Mouse (Mus musculus) lung, adult 2 months (tissue): ENCODE results near the gene Cfap58. TPM values are rescaled to one million over a fixed set of nuclear protein-coding genes. Genes with fewer than 3 reads are reported as not detected.

Experiments used
- DNase-seq: peaks from one replicate; pipeline ENCODE4 v3.0.0; 2022
- H3K4me1 ChIP-seq: fragments of 200-500 bp; 2 replicates; pipeline ENCODE4 v1.6.1; 2011; ENCODE audit warnings: low read length; ENCODE audit not compliant: control insufficient read depth, insufficient read depth
- H3K4me3 ChIP-seq: fragments of 200-500 bp; replicated peaks from 2 replicates; pipeline ENCODE3; 2011; ENCODE audit warnings: low read depth, mild to moderate bottlenecking, control low read depth, low read length; ENCODE audit errors: extremely low read depth
- CTCF ChIP-seq: fragments of 200-500 bp; IDR thresholded peaks from 2 replicates; pipeline ENCODE4 v1.5.1; 2011; ENCODE audit warnings: mild to moderate bottlenecking, low read length, control low read depth; ENCODE audit not compliant: insufficient read depth
- POLR2A ChIP-seq: fragments of 200-500 bp; IDR thresholded peaks from 2 replicates; pipeline ENCODE4 v1.6.1; 2011; ENCODE audit warnings: low read depth, mild to moderate bottlenecking, control low read depth, low read length, borderline replicate concordance; ENCODE audit errors: extremely low read depth
- WGBS: fragments of 180-500 bp; shearing (Covaris S2); methylation state at CpG from one replicate; pipeline ENCODE4 v1.1.7; 2018; 5-methylcytosine and 5-hydroxymethylcytosine counted together
- polyA plus RNA-seq: library from polyadenylated mRNA; depleted of rRNA; stranded (reverse); fragments of >200 nt; gene quantifications from 2 replicates; pipeline ENCODE4 v1.2.3, GENCODE M21; 2012

Gene Cfap58
- polyA plus RNA-seq, 1 experiment: 0.92 TPM

GRCm38 (mm10) chr19:47917396-47917795 is 20.1 kb upstream of the Cfap58 start:
- H3K4me3 ChIP-seq: peak overlapping the region; percentile 4
- 51% methylated on average over 4 of the region's 4 CpGs for WGBS

GRCm38 (mm10) chr19:47918016-47918415 is 19.5 kb upstream of the Cfap58 start:
- TF ChIP-seq POLR2A: no peak
- TF ChIP-seq CTCF: no peak
- 20% methylated on average over 9 of the region's 9 CpGs for WGBS
- Histone ChIP-seq H3K4me1 (peaks cover 8% of the 10 kb centered on the region), H3K4me3 (peak overlapping the region; percentile 79)
- peak; percentile 33 for DNase-seq

More at GRCm38 (mm10) chr19:47917396-47917795, 20.1 kb upstream of the Cfap58 start:
- peaks cover 8% of the 10 kb centered on the region for H3K4me1 ChIP-seq
- DNase-seq: no peak
- TF ChIP-seq POLR2A: no peak
- no peak for TF ChIP-seq CTCF

- H3K4me3 ChIP-seq: peak overlapping the region; percentile 79
- WGBS: under 1% methylated on average over 29 of the region's 29 CpGs
- no peak for DNase-seq
Observed at GRCm38 (mm10) chr19:47918455-47919101, 18.9 kb upstream of the Cfap58 start.

GRCm38 (mm10) chr19:47919126-47919965 is 18.1 kb upstream of the Cfap58 start, which contains the start of the genes Cfap43 and Itprip:
Gene Cfap43 (minus strand): TSS chr19:47919287.
Gene Itprip (minus strand): TSS chr19:47919299.
- H3K4me3 ChIP-seq: peak within 1 kb of the TSS; percentile 79
- under 1% methylated on average over 48 of the region's 48 CpGs for WGBS
- TF ChIP-seq POLR2A (peak; percentile 82; the same call in 1 of the 2 replicates), CTCF (0 out of 2 replicates have a peak, but pooled peaks have one; percentile 25)
- peak; percentile 88 for DNase-seq
- peaks cover 8% of the 10 kb centered on the region for H3K4me1 ChIP-seq

More at GRCm38 (mm10) chr19:47918455-47919101, 18.9 kb upstream of the Cfap58 start:
- peaks cover 8% of the 10 kb centered on the region for H3K4me1 ChIP-seq
- no peak for TF ChIP-seq POLR2A
- TF ChIP-seq CTCF: no peak

GRCm38 (mm10) chr19:47919966-47920375 is 17.5 kb upstream of the Cfap58 start:
- no peak; the same call in 1 of the 2 replicates for TF ChIP-seq POLR2A
- no peak for TF ChIP-seq CTCF
- peak overlapping the region; percentile 40 for H3K4me3 ChIP-seq
- WGBS: under 1% methylated on average over 8 of the region's 8 CpGs
- DNase-seq: peak; percentile 58
- peaks cover 8% of the 10 kb centered on the region for H3K4me1 ChIP-seq

- no peak for DNase-seq
- Histone ChIP-seq H3K4me3 (no peak overlapping the region), H3K4me1 (no peaks in the 10 kb centered on the region)
- TF ChIP-seq CTCF (no peak), POLR2A (no peak)
- 45% methylated on average over 7 of the region's 7 CpGs for WGBS
Observed at GRCm38 (mm10) chr19:47925819-47926218, 11.7 kb upstream of the Cfap58 start.

- Histone ChIP-seq H3K4me1 (0 out of 2 replicates have a peak, but pooled peaks cover 2% of the 10 kb centered on the region), H3K4me3 (no peak overlapping the region)
- TF ChIP-seq POLR2A (no peak), CTCF (no peak)
- 87% methylated on average over 2 of the region's 2 CpGs for WGBS
- no peak for DNase-seq
Observed at GRCm38 (mm10) chr19:47927032-47927431, 10.4 kb upstream of the Cfap58 start.

- no peak for TF ChIP-seq CTCF
- no peak for TF ChIP-seq POLR2A
- no peak overlapping the region for H3K4me3 ChIP-seq
- peak; percentile 67 for DNase-seq
- H3K4me1 ChIP-seq: 0 out of 2 replicates have a peak, but pooled peaks cover 2% of the 10 kb centered on the region
- WGBS: 75% methylated on average over 4 of the region's 4 CpGs
Observed at GRCm38 (mm10) chr19:47929043-47929442, 8.4 kb upstream of the Cfap58 start.

GRCm38 (mm10) chr19:47931982-47932638 is 5.4 kb upstream of the Cfap58 start:
- WGBS: 35% methylated on average over 7 of the region's 7 CpGs
- Histone ChIP-seq H3K4me1 (0 out of 2 replicates have a peak, but pooled peaks cover 2% of the 10 kb centered on the region), H3K4me3 (no peak overlapping the region)
- no peak for TF ChIP-seq POLR2A
- TF ChIP-seq CTCF: peak; percentile 61
- no peak for DNase-seq
